Mouse (Mus musculus) T-cell, adult 66 days (primary cell): ENCODE data around the gene Fam19a5. TPM values are rescaled to one million over a fixed set of nuclear protein-coding genes. Genes with fewer than 3 reads are reported as not detected.

Experiments used
- total RNA-seq, 2 experiments: library from RNA; stranded (reverse); gene quantifications; 3 replicates in 1 of 2; 4 replicates in 1 of 2; pipeline ENCODE4 v1.2.4; 2023

Gene Fam19a5
- not detected for total RNA-seq

DNA sequence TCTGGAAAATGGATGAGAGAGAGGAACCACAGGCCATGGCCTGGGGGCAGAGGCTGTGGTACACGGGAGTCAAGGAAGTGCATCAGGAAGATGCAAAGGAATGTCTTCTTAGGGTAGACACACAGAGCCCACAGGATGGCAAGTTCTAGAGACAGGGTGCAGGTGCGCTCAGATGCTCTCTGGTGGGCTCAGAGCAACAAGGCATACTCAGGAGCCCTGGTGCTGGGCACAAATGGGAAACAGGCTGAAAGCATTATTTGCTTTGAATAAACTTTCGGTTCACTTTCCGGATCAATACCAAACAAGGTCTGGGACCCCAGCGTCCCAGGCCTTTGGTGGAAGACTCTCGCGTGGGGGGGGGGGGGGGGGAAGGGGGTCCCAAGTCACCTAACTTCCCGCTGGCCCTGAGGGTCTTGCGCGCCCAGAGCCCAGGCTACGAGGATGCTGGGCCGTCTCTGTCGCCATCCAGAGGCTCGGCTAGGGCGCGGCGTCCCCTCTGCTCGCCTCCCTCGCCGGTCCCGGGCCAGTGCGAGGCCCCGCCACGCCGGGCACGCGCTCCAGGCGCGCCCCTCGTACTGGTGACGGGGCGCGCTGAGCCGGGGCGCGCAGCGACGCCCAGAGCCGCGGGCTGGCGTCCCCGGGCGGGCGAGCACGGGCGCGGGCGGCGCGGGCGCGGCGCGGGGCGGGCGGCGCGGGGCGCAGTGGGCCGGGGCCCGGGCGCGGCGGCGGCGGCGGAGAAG lies at the start of gene Fam19a5:
Gene Fam19a5 (plus strand): TSS at position 701 of the 740 bp plus-strand sequence.

